10 mouse cellular contexts compared by ENCODE assay signal in genomic region chr2:26201926-26202848, GRCm38 (mm10). TPM values are rescaled to one million over a fixed set of nuclear protein-coding genes. Genes with fewer than 3 reads are reported as not detected.
DNase-seq lines count a peak whose midpoint lies in the region; ATAC-seq lines count a peak whose summit lies in the region.
"Had no signal": no experiment of that assay in that cellular context is flagged by ENCODE, and none has a peak within 500 bp of the region (broad histone marks: within the 10 kb centered on the region; RNA-seq: fewer than 3 reads in every experiment).

No protein-coding gene starts in this region.

- H3K4me1 ChIP-seq in forebrain, embryonic 12.5 days: peaks cover 36% of the 10 kb centered on the region
- peaks cover 37% of the 10 kb centered on the region for H3K4me1 ChIP-seq in midbrain, embryonic 12.5 days

- H3K27me3 ChIP-seq in forebrain, embryonic 12.5 days: peaks cover 100% of the 10 kb centered on the region
- H3K27me3 ChIP-seq in midbrain, embryonic 12.5 days: peaks cover 100% of the 10 kb centered on the region

- H3K9me3 ChIP-seq in forebrain, embryonic 12.5 days: no peaks in the 10 kb centered on the region
- no peaks in the 10 kb centered on the region for H3K9me3 ChIP-seq in midbrain, embryonic 12.5 days

- peak overlapping the region; percentile 19 for H3K4me3 ChIP-seq in forebrain, embryonic 12.5 days (replicated peaks)
- peak overlapping the region; percentile 2 for H3K4me3 ChIP-seq in midbrain, embryonic 12.5 days

- peak; percentile 38; the same call in 1 of the 2 replicates for ATAC-seq in frontal cortex, adult (ENCODE audit: low TSS enrichment)
- no peak for ATAC-seq in forebrain, embryonic 12.5 days (ENCODE audit: low FRiP score)
- ATAC-seq in midbrain, embryonic 12.5 days (ENCODE audit: low FRiP score, low read depth): no peak

- H3K27ac ChIP-seq in forebrain, embryonic 12.5 days: no peak overlapping the region
- H3K27ac ChIP-seq in midbrain, embryonic 12.5 days (replicated peaks): no peak overlapping the region

- no peak for DNase-seq in frontal cortex, postnatal 10 days (ENCODE audit: low spot score in 2 of 2)
- DNase-seq in R1 (ENCODE audit: low read depth, low spot score): peak; percentile 21
- no peak for DNase-seq in layer of hippocampus, postnatal 14 days (ENCODE audit: low spot score in 2 of 2)
- DNase-seq in natural killer cell, adult 2 months (ENCODE audit: low spot score in 2 of 2): no peak
- DNase-seq in B cell, adult 2 months: no peak
- DNase-seq: gastrocnemius, postnatal 36 days had no signal

- peak overlapping the region; percentile 30 for H3K4me2 ChIP-seq in forebrain, embryonic 12.5 days
- H3K4me2 ChIP-seq in midbrain, embryonic 12.5 days (replicated peaks): peak overlapping the region; percentile 12; the same call in 1 of the 2 replicates

- H3K36me3 ChIP-seq in forebrain, embryonic 12.5 days (replicated peaks): no peaks in the 10 kb centered on the region
- H3K36me3 ChIP-seq in midbrain, embryonic 12.5 days: no peaks in the 10 kb centered on the region

- under 1% methylated on average over 77 of the region's 77 CpGs for WGBS in forebrain, embryonic 12.5 days
- WGBS in midbrain, embryonic 12.5 days: under 1% methylated on average over 77 of the region's 77 CpGs

- H3K9ac ChIP-seq in forebrain, embryonic 12.5 days: no peak overlapping the region
- no peak overlapping the region for H3K9ac ChIP-seq in midbrain, embryonic 12.5 days (replicated peaks)

RNA-seq across cellular contexts. Expression of gene Lhx3, which starts 5.9 kb away (rescaled TPM):
- 0.15 TPM in 1 of 2 replicates, not detected in the other for polyA plus RNA-seq in forebrain, embryonic 12.5 days (2016; fragmentation: Nextera tagmentation; extraction: Ambion mirVana)
- polyA plus RNA-seq in midbrain, embryonic 12.5 days (2016; fragmentation: Nextera tagmentation; extraction: Ambion mirVana): 0.10 and 0.13 TPM in 2 replicates
- total RNA-seq in layer of hippocampus, postnatal 14 days (2021): not detected
- total RNA-seq: gastrocnemius, postnatal 36 days; layer of hippocampus, postnatal 25 days had no signal

RNA-seq across cellular contexts. Expression of gene Qsox2, which starts 35.1 kb away (rescaled TPM):
- polyA plus RNA-seq in forebrain, embryonic 12.5 days (2016; fragmentation: Nextera tagmentation; extraction: Ambion mirVana): 20.0 and 21.4 TPM in 2 replicates
- 21.2 and 22.2 TPM in 2 replicates for polyA plus RNA-seq in midbrain, embryonic 12.5 days (2016; fragmentation: Nextera tagmentation; extraction: Ambion mirVana)
- 10 to 100 TPM; 20.8 to 21.8 TPM for total RNA-seq in layer of hippocampus, postnatal 14 days (2021)
